Mouse (Mus musculus): ENCODE data around the gene Fbxo46.

DNA sequence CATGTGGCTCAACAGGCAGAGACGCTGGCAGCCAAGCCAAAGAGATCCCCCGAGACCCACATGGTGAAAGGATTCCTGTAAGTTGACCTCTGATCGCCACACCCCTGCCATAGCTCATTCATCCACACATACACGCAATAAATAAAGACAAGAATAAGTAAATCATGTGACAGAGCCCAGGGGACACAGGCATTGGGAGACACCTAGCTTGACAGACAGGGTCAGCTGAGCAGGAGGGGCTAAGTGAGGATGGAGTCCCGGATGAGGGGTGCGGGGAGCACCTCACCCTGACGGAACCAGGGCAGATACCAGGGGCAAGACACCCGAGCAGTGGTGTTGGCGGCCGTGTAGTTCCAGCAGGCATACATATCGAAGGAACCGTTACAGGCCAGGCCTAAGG lies 44.1 kb downstream of the Fbxo46 start:
- no peak for TF ChIP-seq POLR2AphosphoS2 (IDR thresholded peaks at IDR 0.05; ENCODE audit: low read length)
- no peak for TF ChIP-seq GATA1 (IDR thresholded peaks at IDR 0.05; ENCODE audit: low read depth, low read length)
- no peak for TF ChIP-seq ZMIZ1 (IDR thresholded peaks at IDR 0.05; ENCODE audit: low read depth, low read length)
- TF ChIP-seq CTCF (IDR thresholded peaks at IDR 0.05 in 2 of 3, conservative IDR thresholded peaks at IDR 0.05 in 1 of 3; ENCODE audit: control insufficient read depth in 1 of 3, insufficient read depth in 1 of 3, low read depth in 2 of 3, low read length in 3 of 3, poor library complexity in 1 of 3, severe bottlenecking in 1 of 3), result no peak
- TF ChIP-seq ZKSCAN1 (IDR thresholded peaks at IDR 0.05; ENCODE audit: low read depth, low read length), result no peak
- TF ChIP-seq EP300 (IDR thresholded peaks at IDR 0.05; ENCODE audit: low read depth in 1 of 2, low read length in 2 of 2), result no peak
- no peak for TF ChIP-seq ELF1 (IDR thresholded peaks at IDR 0.05; ENCODE audit: low read depth, low read length)
- TF ChIP-seq POLR2A (IDR thresholded peaks at IDR 0.05; ENCODE audit: control insufficient read depth in 1 of 2, insufficient read depth in 1 of 2, low read depth in 1 of 2, low read length in 2 of 2, poor library complexity in 1 of 2), result no peak
